Mouse (Mus musculus) fibroblast of lung, adult 2 months (primary cell): Measurements from ENCODE around the gene Btbd35f12.
"Not testable (repeated sequence)": the region's sequence is repeated elsewhere in the genome, so short reads cannot be mapped to it uniquely, and the experiment has no call there.

Experiments used
- DNase-seq: peaks from one replicate; pipeline ENCODE4 v3.0.0-alpha.2; 2011; ENCODE audit warnings: low read depth

The Btbd35f12 gene

DNA sequence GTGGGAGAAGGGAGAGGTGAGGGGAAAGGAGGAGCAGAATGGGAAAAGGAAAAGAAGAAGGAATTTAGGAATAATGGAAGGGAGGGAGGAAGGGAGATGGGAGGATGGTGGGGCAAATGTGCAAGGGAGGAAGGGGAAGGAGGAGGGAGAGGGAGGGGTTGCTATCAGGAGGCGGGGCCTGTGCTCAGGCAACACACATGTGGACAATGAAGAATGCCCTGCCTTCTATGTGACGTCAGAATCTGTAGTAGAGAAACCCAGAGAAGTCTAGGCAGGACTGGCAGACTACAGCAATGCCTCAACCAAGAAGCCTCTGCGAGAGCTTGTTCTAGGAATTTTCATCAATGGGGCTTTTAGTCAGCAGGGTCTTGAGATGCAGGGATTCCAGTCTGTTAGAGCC is at the start of gene Btbd35f12:
Gene Btbd35f12, plus strand, starts transcription at position 301 of the 400 bp plus-strand sequence.
- DNase-seq, result not testable (repeated sequence)

DNA sequence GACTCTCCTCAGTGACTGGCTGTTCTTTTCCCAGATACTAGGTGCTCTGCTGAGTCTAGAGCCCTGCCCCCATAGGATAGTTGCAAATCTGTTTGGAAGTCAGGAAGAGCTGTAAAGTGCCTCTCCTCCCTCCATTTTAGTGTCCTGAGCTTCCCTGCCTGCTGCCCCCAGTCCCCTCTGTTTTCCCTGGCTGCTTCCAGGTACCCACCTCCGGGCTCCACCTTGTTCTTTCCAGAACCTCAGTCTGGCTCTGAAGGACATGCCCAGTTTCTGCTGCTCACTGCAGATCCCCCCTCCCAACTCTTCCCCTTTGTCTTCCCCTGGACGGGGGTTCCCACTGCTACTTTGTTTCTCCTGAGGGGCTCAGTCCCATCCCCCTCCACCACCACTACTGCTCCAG is 40.1 kb downstream of the Btbd35f12 start:
- DNase-seq, result not testable (repeated sequence)
